Mouse (Mus musculus) heart, embryonic 13.5 days (tissue): ENCODE measurements around the gene Selenos. TPM values are rescaled to one million over a fixed set of nuclear protein-coding genes. Genes with fewer than 3 reads are reported as not detected.

Experiments
- ATAC-seq: fragments of 200-750 bp; cut with Nextera tagmentation; 2 replicates; pipeline ENCODE4 v1.8.0; 2017; ENCODE audit warnings: moderate TSS enrichment; ENCODE audit not compliant: insufficient number of reproducible peaks, low FRiP score, low TSS enrichment; ENCODE audit errors: extremely low read depth
- H3K27ac ChIP-seq: fragments of 300-500 bp; sonication (generic); replicated peaks from 2 replicates; pipeline ENCODE4 v1.5.1; 2015; ENCODE audit warnings: moderate library complexity, mild to moderate bottlenecking, inconsistent platforms
- H3K27me3 ChIP-seq: fragments of 300-500 bp; sonication (generic); replicated peaks from 2 replicates; pipeline ENCODE4 v1.6.1; 2015; ENCODE audit warnings: mild to moderate bottlenecking, inconsistent platforms
- H3K36me3 ChIP-seq: fragments of 300-500 bp; sonication (generic); 2 replicates; pipeline ENCODE4 v1.6.1; 2015; ENCODE audit warnings: mild to moderate bottlenecking, inconsistent platforms
- H3K4me1 ChIP-seq: fragments of 300-500 bp; sonication (generic); 2 replicates; pipeline ENCODE4 v1.6.1; 2015; ENCODE audit warnings: inconsistent platforms
- H3K4me2 ChIP-seq: fragments of 300-500 bp; sonication (generic); 2 replicates; pipeline ENCODE4 v1.6.1; 2015; ENCODE audit warnings: inconsistent platforms, mild to moderate bottlenecking, moderate library complexity
- H3K4me3 ChIP-seq: fragments of 300-500 bp; sonication (generic); 2 replicates; pipeline ENCODE4 v1.5.1; 2015; ENCODE audit warnings: moderate library complexity, mild to moderate bottlenecking, inconsistent platforms
- H3K9ac ChIP-seq: fragments of 300-500 bp; sonication (generic); 2 replicates; pipeline ENCODE4 v1.6.1; 2015; ENCODE audit warnings: inconsistent platforms, mild to moderate bottlenecking, moderate library complexity
- H3K9me3 ChIP-seq: fragments of 300-500 bp; sonication (generic); 2 replicates; pipeline ENCODE4 v1.6.1; 2016; ENCODE audit warnings: inconsistent platforms
- WGBS: fragments of 180-500 bp; shearing (Covaris S2); methylation state at CpG from one replicate; pipeline ENCODE4 v1.1.7; 2015; ENCODE audit warnings: mixed read lengths; 5-methylcytosine and 5-hydroxymethylcytosine counted together
- polyA plus RNA-seq: library from polyadenylated mRNA; unstranded; fragments of >200 nt; fragmentation: Nextera tagmentation; extraction: Ambion mirVana; gene quantifications from 2 replicates; pipeline ENCODE4 v1.2.1, GENCODE M21; 2015

The Selenos gene
- polyA plus RNA-seq, 1 experiment from 2014 or later, result 66.1 TPM

DNA sequence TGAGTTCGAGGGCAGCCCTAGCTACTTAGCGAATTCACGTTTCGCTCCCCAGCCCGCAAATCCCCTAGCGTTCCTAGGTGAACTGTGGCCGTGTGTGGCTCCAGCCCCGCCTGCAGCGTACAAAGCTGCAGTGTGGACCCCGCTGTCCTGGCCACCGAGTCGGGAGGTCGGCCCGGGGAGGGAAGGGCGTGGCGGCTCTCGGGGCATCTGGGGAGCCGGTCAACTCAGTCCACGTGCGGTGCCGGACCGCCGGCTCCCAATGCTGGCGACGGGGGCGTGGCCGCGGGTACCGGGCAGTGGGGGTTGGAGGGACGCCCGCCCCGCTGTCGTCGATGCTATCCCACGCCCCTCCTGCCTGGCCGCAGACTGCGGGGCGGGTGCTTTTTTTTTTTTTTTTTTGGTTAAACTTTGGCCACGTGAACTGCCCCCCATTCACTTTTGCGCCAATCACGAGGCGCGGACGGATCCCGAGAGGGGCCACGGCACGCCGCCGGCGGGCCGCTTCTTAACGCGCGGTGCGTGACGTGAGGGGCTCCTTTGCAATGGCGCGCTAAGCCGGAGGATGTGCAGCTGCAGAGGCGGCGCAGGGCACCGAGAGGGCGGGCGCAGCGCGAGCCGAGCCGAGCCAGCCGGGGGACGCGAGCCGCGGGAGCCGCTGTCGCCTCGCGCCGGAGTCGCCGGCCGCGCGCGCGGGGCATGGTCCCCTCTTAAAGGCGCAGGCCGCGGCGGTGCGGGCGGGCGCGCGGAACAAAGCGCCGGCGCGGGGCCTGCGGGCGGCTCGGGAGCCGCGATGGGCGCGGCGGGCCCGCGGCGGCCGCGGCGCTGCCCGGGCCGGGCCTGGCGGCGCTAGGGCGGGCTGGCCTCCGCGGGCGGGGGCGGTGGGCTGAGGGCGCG lies 29.8 kb downstream of the Selenos start, which contains the start of gene Chsy1:
Gene Chsy1, plus strand, starts transcription at position 555 of the 894 bp plus-strand sequence.
- H3K4me2 ChIP-seq, result peak within 1 kb of the TSS; percentile 94
- H3K4me1 ChIP-seq, result peaks cover 62% of the 10 kb centered on the region
- peak; percentile 74 for ATAC-seq
- peak within 1 kb of the TSS; percentile 96 for H3K9ac ChIP-seq
- H3K9me3 ChIP-seq, result no peaks in the 10 kb centered on the region
- H3K27me3 ChIP-seq, result no peaks in the 10 kb centered on the region
- WGBS, result under 1% methylated on average over 88 of the region's 123 CpGs
- peak within 1 kb of the TSS; percentile 87 for H3K4me3 ChIP-seq
- H3K27ac ChIP-seq, result peak within 1 kb of the TSS; percentile 92
- H3K36me3 ChIP-seq, result peaks cover under 1% of the 10 kb centered on the region

DNA sequence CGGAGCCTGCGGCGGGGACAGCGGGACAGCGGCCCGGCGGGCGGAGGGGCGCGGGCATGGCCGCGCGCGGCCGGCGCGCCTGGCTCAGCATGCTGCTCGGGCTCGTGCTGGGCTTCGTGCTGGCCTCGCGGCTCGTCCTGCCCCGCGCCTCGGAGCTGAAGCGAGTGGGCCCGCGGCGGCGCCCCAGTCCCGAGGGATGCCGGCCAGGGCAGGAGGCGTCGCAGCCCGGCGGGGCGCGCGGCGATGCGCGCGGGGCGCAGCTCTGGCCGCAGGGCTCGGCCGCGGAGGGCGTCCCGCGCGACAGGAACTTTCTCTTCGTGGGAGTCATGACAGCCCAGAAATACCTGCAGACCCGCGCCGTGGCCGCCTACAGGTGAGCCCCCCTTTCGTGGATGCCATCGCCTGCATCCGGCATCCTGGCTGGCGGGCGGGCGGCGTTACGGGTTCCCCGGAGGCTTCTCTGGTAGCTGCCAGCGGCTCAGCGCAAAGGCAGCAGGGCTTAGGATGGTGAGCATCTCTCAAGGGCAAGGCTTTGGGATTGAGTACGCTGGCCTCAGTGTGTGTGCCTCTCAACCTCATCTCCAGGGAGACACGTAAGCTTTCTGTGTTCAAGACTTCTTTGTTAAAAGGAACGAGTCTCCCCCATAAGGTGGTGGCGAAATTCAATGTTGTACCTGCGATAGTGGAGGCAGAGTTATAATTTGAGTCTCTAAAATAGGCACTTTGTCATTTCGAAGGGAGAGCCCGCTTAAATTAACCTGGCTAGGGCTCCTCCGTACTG lies 30.6 kb downstream of the Selenos start:
- Histone ChIP-seq H3K4me1 (peaks cover 71% of the 10 kb centered on the region), H3K27ac (peak overlapping the region; percentile 92), H3K36me3 (peaks cover 4% of the 10 kb centered on the region), H3K4me3 (peak overlapping the region; percentile 87), H3K9ac (peak overlapping the region; percentile 96), H3K27me3 (no peaks in the 10 kb centered on the region), H3K4me2 (peak overlapping the region; percentile 94), H3K9me3 (no peaks in the 10 kb centered on the region)
- WGBS, result under 1% methylated on average over 66 of the region's 77 CpGs
- peak; percentile 27; the same call in 1 of the 2 replicates for ATAC-seq

DNA sequence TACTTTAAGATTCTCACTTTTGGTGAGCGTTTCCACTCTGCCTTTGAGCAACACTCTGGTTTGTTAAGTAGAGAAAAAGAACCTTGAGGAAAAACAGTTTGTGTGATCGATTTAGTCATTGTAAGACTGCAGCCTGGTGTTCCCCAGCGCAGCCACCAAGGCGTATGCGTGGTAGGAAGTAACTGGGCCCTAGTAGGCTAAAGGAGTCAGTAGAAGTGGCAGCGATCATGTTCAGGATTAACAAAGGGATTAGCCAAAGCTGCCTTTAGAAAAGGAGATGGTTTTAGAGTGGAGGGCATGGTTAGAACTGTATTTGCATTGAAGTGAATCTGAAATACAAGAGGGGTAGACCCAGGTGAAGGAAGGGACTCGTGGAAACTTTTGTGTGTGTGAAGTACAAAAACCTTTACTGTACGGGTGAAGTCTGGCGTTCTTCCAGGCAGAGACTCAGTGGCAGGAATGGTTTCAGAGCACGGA lies 31.2 kb downstream of the Selenos start:
- Histone ChIP-seq H3K27me3 (no peaks in the 10 kb centered on the region), H3K9ac (peak overlapping the region; percentile 96), H3K27ac (peak overlapping the region; percentile 92), H3K9me3 (no peaks in the 10 kb centered on the region), H3K4me3 (peak overlapping the region; percentile 87), H3K4me2 (peak overlapping the region; percentile 94), H3K36me3 (peaks cover 4% of the 10 kb centered on the region), H3K4me1 (peaks cover 73% of the 10 kb centered on the region)
- ATAC-seq, result no peak
- 2% methylated on average over 10 of the region's 10 CpGs for WGBS

DNA sequence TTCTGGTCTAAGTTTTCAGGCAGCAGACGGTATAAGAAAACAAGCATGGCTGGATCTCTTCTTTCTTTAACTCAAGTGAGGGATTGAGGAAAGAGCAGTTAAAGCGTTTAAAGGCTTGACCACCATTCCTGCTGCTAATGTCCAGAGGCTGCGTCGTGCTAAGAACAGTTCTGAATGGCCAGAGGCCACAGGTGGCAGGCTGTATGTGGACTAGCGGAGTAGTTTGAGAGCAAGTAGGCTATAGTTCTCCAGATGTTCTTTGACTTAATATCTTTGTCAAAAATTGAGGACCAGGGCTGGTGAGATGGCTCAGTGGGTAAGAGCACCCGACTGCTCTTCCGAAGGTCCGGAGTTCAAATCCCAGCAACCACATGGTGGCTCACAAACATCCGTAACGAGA lies 31.8 kb downstream of the Selenos start:
- Histone ChIP-seq H3K9me3 (no peaks in the 10 kb centered on the region), H3K36me3 (peaks cover 4% of the 10 kb centered on the region), H3K4me3 (peak overlapping the region; percentile 87), H3K9ac (peak overlapping the region; percentile 96), H3K4me2 (peak overlapping the region; percentile 94), H3K27ac (peak overlapping the region; percentile 92), H3K4me1 (peaks cover 75% of the 10 kb centered on the region), H3K27me3 (no peaks in the 10 kb centered on the region)
- 63% methylated on average over 10 of the region's 10 CpGs for WGBS
- ATAC-seq, result no peak

DNA sequence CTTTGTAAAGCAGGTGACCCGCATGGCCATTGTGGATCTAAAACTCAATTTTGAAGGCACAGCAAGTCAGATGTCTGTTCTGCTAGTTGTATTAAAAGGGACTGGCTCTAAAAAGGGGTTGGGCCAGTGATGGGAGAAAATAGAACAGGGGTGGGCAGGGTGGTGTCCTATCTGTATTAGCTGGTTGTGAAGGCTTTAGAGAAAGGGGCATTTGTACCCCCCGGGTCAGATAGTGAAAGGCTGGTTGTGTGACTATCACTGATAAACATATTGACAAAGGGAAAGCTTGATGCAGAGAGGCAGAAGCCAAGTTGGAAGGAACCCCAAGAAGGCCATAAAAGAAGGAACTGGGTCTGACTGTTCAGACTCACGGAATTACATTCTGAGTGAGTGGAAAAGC lies 34.1 kb downstream of the Selenos start:
- 0 out of 2 replicates have a peak overlapping the region, but pooled peaks have one; percentile 15 for H3K27ac ChIP-seq
- H3K9ac ChIP-seq, result peak overlapping the region; percentile 45
- no peak overlapping the region for H3K4me3 ChIP-seq
- peaks cover 75% of the 10 kb centered on the region for H3K4me1 ChIP-seq
- H3K27me3 ChIP-seq, result no peaks in the 10 kb centered on the region
- no peaks in the 10 kb centered on the region for H3K9me3 ChIP-seq
- no peak for ATAC-seq
- peak overlapping the region; percentile 34 for H3K4me2 ChIP-seq
- WGBS, result 70% methylated on average over 3 of the region's 3 CpGs
- H3K36me3 ChIP-seq, result peaks cover 4% of the 10 kb centered on the region

DNA sequence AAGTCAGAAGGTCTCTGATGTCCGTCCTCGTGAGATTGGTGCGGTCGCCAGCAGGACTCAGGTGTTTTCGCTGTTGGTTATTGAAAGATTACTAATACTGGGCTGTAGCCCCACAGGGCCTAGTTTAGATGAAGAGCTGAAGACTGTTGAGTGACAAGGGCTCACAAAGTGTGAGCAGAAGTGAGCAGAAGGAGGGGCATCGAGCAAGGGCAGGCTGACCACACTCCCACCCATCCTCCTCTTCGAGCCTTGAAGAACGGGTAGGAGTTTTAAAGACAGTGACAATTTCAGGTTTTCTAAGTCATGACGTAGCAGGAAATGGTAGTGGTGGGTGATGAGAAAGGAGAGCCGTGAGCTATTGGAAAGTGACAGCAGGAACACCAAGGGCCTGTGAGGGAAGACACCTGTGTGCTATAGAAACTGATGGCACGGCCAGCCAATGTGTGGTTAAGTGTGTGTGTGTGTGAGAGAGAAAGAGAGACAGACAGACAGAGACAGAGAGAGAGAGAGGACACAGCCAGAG lies 36.4 kb downstream of the Selenos start:
- H3K27me3 ChIP-seq, result no peaks in the 10 kb centered on the region
- H3K27ac ChIP-seq, result no peak overlapping the region
- no peak overlapping the region for H3K4me3 ChIP-seq
- peaks cover 86% of the 10 kb centered on the region for H3K4me1 ChIP-seq
- H3K9me3 ChIP-seq, result no peaks in the 10 kb centered on the region
- H3K4me2 ChIP-seq, result peak overlapping the region; percentile 26; the same call in 1 of the 2 replicates
- no peak for ATAC-seq
- H3K36me3 ChIP-seq, result peaks cover 4% of the 10 kb centered on the region
- WGBS, result 53% methylated on average over 11 of the region's 11 CpGs
- peak overlapping the region; percentile 50 for H3K9ac ChIP-seq

DNA sequence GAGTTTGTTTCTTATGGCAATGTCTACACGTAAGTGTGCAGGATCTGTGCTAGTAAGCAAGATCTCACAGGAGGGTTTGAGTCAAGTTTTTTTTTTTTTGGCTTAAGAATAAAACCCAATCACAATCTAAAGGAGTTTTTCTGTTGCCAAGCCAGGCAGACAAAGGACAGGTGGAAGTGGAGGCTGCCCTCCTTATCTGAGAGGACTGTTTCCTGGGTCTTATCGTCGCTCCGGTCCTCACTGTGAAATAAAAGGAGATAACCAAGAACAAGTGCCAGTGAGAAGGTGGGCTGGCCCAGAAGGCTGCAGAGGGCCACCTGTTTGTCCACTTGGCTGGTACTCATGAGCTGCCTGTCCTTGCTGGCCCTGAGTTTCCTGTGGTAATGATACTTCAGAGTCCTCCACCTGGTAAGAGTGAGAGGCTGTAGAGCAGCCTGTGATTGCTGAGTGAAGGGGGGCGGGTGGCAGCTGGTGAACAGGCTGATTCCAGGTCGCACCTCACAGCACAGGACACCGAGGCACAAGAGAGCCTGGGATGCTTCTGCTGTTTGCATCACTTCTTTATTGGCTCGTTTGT lies 37.5 kb downstream of the Selenos start:
- no peaks in the 10 kb centered on the region for H3K27me3 ChIP-seq
- H3K9ac ChIP-seq, result peak overlapping the region; percentile 4; the same call in 1 of the 2 replicates
- no peaks in the 10 kb centered on the region for H3K9me3 ChIP-seq
- ATAC-seq, result no peak
- H3K4me1 ChIP-seq, result peaks cover 81% of the 10 kb centered on the region
- H3K36me3 ChIP-seq, result peaks cover 4% of the 10 kb centered on the region
- H3K4me2 ChIP-seq, result no peak overlapping the region
- WGBS, result 42% methylated on average over 8 of the region's 8 CpGs
- H3K4me3 ChIP-seq, result no peak overlapping the region
- no peak overlapping the region for H3K27ac ChIP-seq

DNA sequence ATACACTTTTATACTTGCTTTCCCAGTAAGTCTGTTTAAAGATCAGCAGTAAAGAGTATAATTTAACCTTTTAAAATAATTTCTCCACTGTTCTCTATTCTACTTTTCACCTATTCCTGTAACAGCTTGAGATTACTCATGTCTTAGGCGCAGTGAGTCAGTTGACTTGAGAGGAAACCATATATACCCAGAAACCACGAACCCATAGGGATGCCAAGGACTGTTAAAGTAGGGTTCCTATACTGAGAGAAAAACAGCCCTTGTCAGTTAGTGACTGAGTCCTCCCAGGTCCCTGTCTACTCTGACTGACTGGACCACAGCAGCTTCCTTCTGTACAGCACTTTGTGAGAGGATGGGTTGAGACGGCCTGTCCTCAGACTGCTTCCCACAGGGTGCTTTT lies 38.6 kb downstream of the Selenos start:
- Histone ChIP-seq H3K27ac (no peak overlapping the region), H3K36me3 (peaks cover 4% of the 10 kb centered on the region), H3K4me3 (no peak overlapping the region), H3K27me3 (no peaks in the 10 kb centered on the region), H3K4me2 (no peak overlapping the region), H3K4me1 (peaks cover 72% of the 10 kb centered on the region), H3K9ac (peak overlapping the region; percentile 57; the same call in 1 of the 2 replicates), H3K9me3 (no peaks in the 10 kb centered on the region)
- no peak for ATAC-seq
- 77% methylated on average over 3 of the region's 3 CpGs for WGBS

DNA sequence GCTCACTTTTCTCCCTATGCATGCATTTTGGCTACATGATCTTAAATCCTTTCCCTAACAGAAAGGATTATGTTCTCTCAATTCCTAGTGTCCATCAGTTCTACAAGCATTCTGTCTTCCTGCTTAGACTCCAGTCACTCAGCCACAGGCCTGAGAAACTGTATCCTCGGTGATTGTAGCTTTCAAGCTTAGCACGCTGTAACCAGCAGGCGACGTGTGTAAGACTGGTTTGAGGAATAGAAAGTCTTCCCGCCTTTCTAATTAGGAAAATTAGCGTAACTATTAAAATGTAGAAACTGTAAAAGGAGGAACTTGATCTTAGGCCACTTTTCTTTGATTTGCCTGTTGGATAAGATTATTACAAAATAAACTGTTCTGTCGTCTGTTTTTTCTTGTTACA lies 39.3 kb downstream of the Selenos start:
- Histone ChIP-seq H3K9me3 (no peaks in the 10 kb centered on the region), H3K4me3 (no peak overlapping the region), H3K4me2 (no peak overlapping the region), H3K9ac (no peak overlapping the region), H3K36me3 (peaks cover 4% of the 10 kb centered on the region), H3K4me1 (peaks cover 64% of the 10 kb centered on the region), H3K27me3 (no peaks in the 10 kb centered on the region), H3K27ac (no peak overlapping the region)
- ATAC-seq, result no peak
- WGBS, result 83% methylated on average over 7 of the region's 7 CpGs

DNA sequence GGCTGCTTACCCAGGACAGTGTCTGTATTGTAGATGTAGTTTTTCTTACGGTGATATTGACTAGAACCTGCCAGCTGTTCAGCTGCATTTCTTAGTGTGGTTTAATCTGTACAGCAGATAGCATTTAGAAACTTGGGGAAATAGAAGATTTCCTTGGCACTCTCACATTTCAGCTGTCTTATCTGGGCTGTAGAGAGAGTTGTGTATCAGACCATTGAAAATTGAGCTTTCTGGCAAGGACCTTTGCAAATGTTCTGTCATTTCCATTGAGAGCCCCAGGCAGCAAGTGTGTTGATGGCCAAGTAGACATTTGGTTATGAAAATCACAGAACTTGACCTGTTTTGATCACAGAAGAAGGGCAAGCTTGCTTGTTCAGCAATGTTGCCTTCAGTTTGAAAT lies 40.7 kb downstream of the Selenos start:
- Histone ChIP-seq H3K4me1 (peaks cover 60% of the 10 kb centered on the region), H3K4me3 (no peak overlapping the region), H3K9me3 (no peaks in the 10 kb centered on the region), H3K27ac (0 out of 2 replicates have a peak overlapping the region, but pooled peaks have one; percentile 12), H3K9ac (no peak overlapping the region), H3K36me3 (peaks cover 3% of the 10 kb centered on the region), H3K27me3 (no peaks in the 10 kb centered on the region), H3K4me2 (no peak overlapping the region)
- no peak for ATAC-seq
- 58% methylated on average over 1 of the region's 1 CpGs for WGBS
